Mouse (Mus musculus): ENCODE results near the gene Vangl1. TPM values are rescaled to one million over a fixed set of nuclear protein-coding genes. Genes with fewer than 3 reads are reported as not detected.
"Not testable (repeated sequence)": the region's sequence is repeated elsewhere in the genome, so short reads cannot be mapped to it uniquely, and the experiment has no call there.

Vangl1 gene
- total RNA-seq, 1 experiment from 2014 or later = 38.9 TPM

- DNase-seq = peak; percentile 97
Measured at GRCm38 (mm10) chr3:102169197-102169905, 35.1 kb downstream of the Vangl1 start.

- DNase-seq = no peak
Measured at GRCm38 (mm10) chr3:102167555-102168210, 36.8 kb downstream of the Vangl1 start.

GRCm38 (mm10) chr3:102166794-102167193 is 37.7 kb downstream of the Vangl1 start:
- no peak for DNase-seq

GRCm38 (mm10) chr3:102166287-102166620 is 38.2 kb downstream of the Vangl1 start:
- no peak for DNase-seq

GRCm38 (mm10) chr3:102165536-102166286 is 38.8 kb downstream of the Vangl1 start:
- DNase-seq = no peak

GRCm38 (mm10) chr3:102164911-102165310 is 39.6 kb downstream of the Vangl1 start:
- no peak for DNase-seq

GRCm38 (mm10) chr3:102163861-102164260 is 40.6 kb downstream of the Vangl1 start:
- DNase-seq = not testable (repeated sequence)

GRCm38 (mm10) chr3:102159423-102160325 is 44.8 kb downstream of the Vangl1 start:
- peak; percentile 48 for DNase-seq

GRCm38 (mm10) chr3:102158759-102159422 is 45.6 kb downstream of the Vangl1 start:
- DNase-seq = no peak

- DNase-seq = no peak
Measured at GRCm38 (mm10) chr3:102157652-102158051, 46.8 kb downstream of the Vangl1 start.

GRCm38 (mm10) chr3:102156737-102157136 is 47.8 kb downstream of the Vangl1 start:
- DNase-seq = no peak

- no peak for DNase-seq
Measured at GRCm38 (mm10) chr3:102154107-102154506, 50.4 kb downstream of the Vangl1 start.

- no peak for DNase-seq
Measured at GRCm38 (mm10) chr3:102152872-102153271, 51.6 kb downstream of the Vangl1 start.

GRCm38 (mm10) chr3:102152471-102152870 is 52.0 kb downstream of the Vangl1 start:
- no peak for DNase-seq

- DNase-seq = no peak
Measured at GRCm38 (mm10) chr3:102151850-102152249, 52.6 kb downstream of the Vangl1 start.

- no peak for DNase-seq
Measured at GRCm38 (mm10) chr3:102149941-102150340, 54.6 kb downstream of the Vangl1 start.

- DNase-seq = no peak
Measured at GRCm38 (mm10) chr3:102147189-102147588, 57.3 kb downstream of the Vangl1 start.

- no peak for DNase-seq
Measured at GRCm38 (mm10) chr3:102146428-102146827, 58.1 kb downstream of the Vangl1 start.

- DNase-seq = no peak
Measured at GRCm38 (mm10) chr3:102145645-102146386, 58.7 kb downstream of the Vangl1 start.

GRCm38 (mm10) chr3:102144401-102144800 is 60.1 kb downstream of the Vangl1 start:
- DNase-seq = no peak

GRCm38 (mm10) chr3:102143536-102143935 is 61.0 kb downstream of the Vangl1 start:
- DNase-seq = no peak
